Mouse (Mus musculus): Measurements from ENCODE around the gene Ahcy. TPM values are rescaled to one million over a fixed set of nuclear protein-coding genes. Genes with fewer than 3 reads are reported as not detected.

Gene Ahcy
- polyA plus RNA-seq, 1 experiment from 2014 or later: 80.8 TPM

DNA sequence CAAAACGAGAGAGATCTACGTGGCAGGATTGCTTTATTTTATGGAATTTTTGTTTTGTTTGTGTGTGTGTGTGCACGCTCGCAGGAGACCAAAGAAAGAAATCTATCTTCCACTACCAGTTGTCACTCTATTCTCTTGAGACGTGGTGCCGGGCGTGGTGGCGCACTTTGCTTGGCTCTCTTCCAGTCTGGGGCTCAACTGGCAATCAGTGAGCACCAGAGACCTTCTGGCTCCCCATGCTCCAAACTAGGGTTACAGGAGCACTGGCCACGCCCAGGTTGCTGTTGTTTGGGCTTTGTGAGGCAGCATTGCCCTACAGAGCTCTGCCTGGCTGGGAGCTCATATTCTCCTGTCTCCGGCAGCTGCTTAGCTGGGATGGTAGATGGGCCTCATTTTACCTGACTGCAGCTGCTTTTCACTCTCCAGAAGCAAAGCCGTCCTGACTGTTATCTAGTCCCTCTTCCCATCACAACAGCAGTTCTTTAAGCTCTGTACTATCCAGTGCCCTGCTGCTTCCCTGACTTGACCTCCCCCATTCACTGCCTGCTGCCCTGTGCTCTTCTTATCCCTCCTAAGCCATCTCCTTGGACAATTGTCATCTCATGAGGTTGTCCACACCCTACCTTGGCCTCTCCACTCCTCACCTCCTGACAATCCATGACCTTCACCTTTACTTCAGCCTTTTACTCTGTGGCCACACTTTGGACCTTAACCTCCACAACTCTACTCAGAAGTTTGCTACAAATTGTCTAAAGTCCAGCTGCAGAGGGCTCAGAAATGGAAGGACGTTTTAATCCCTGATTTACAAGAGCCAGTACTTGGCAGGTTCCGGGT lies 16.8 kb upstream of the Ahcy start:
- ATAC-seq (ENCODE audit: insufficient number of reproducible peaks, insufficient read depth, low FRiP score, low TSS enrichment, low read depth): no peak
- no peak overlapping the region for H3K27ac ChIP-seq
- peak overlapping the region; percentile 33; the same call in 1 of the 2 replicates for H3K9ac ChIP-seq
- H3K4me1 ChIP-seq: 0 out of 2 replicates have a peak, but pooled peaks cover 4% of the 10 kb centered on the region
- 56% methylated on average over 13 of the region's 13 CpGs for WGBS
- no peaks in the 10 kb centered on the region for H3K27me3 ChIP-seq
- no peaks in the 10 kb centered on the region for H3K9me3 ChIP-seq
- H3K4me3 ChIP-seq: no peak overlapping the region
- H3K4me2 ChIP-seq: no peak overlapping the region
- H3K36me3 ChIP-seq: no peaks in the 10 kb centered on the region

DNA sequence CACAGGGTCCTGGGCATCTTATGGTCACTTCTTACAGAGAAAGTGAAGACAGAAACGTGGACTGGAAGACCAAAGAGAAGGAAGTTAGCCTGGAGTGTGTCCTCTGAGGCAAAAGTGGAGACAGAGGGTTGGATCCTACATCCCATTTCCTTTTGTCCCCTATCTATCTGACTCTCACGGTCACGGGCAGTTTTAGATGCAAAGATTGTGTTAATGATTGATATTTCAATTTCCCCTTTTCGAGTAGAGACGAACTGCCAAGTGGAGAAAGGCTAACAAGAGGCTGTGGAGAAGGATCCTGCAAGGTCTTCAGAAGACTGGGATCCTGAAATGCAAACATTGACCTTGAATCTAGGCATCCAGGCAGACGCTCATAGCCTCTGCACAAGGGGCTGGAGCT lies 14.0 kb upstream of the Ahcy start:
- H3K9ac ChIP-seq: no peak overlapping the region
- no peak for ATAC-seq (ENCODE audit: insufficient number of reproducible peaks, insufficient read depth, low FRiP score, low TSS enrichment, low read depth)
- 0 out of 2 replicates have a peak, but pooled peaks cover 4% of the 10 kb centered on the region for H3K4me1 ChIP-seq
- no peak overlapping the region for H3K4me2 ChIP-seq
- H3K27me3 ChIP-seq: no peaks in the 10 kb centered on the region
- 83% methylated on average over 6 of the region's 6 CpGs for WGBS
- no peak overlapping the region for H3K27ac ChIP-seq
- H3K4me3 ChIP-seq: no peak overlapping the region
- H3K36me3 ChIP-seq: no peaks in the 10 kb centered on the region
- no peaks in the 10 kb centered on the region for H3K9me3 ChIP-seq

DNA sequence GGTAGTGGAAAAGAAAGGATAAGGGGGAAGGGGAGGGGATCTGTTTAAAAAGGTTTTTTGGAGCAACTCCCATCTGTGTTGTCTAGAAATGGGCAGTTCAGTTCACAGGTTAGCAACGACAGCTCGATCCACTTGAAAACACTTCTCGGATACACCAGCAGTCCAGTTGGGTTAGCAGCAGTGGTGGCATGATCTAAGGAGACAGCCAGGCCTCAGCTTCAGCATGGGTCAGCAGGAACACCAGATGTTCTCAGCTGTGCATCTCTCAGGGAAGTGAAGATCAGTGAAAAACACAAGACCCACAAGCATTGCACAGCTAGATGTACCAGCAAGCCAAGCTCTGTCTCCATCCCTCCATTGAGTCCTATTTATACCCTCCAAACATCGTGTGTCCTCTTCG lies 12.0 kb upstream of the Ahcy start:
- Histone ChIP-seq H3K27me3 (no peaks in the 10 kb centered on the region), H3K9ac (no peak overlapping the region)
- 85% methylated on average over 5 of the region's 5 CpGs for WGBS

DNA sequence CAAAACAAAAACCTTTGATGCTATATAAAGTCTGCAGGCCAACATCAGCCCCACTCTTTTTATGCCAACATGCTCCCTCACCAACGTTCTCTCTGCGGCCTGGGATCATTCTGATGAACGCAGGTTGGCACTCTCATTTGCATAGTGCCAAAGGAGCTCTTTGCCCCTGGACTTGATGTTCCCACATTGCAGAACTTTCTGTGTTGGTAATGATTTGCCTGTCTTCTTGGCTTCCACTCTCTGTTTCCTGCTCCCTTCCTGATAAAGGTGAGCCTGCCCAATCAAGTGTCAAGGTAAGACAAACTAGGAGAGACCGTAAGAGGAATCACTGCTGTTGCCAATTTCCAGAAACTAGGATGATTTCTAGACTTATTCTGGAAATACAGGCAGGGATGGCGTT lies 10.2 kb upstream of the Ahcy start:
- no peak overlapping the region for H3K4me2 ChIP-seq
- no peak overlapping the region for H3K4me3 ChIP-seq
- no peak for ATAC-seq (ENCODE audit: insufficient number of reproducible peaks, insufficient read depth, low FRiP score, low TSS enrichment, low read depth)
- no peaks in the 10 kb centered on the region for H3K27me3 ChIP-seq
- no peaks in the 10 kb centered on the region for H3K4me1 ChIP-seq
- H3K9me3 ChIP-seq: no peaks in the 10 kb centered on the region
- 91% methylated on average over 5 of the region's 5 CpGs for WGBS
- no peak overlapping the region for H3K9ac ChIP-seq
- no peaks in the 10 kb centered on the region for H3K36me3 ChIP-seq
- H3K27ac ChIP-seq: no peak overlapping the region

More for the DNA sequence above, 12.0 kb upstream of the Ahcy start:
- no peaks in the 10 kb centered on the region for H3K36me3 ChIP-seq
- H3K9me3 ChIP-seq: no peaks in the 10 kb centered on the region
- H3K4me3 ChIP-seq: no peak overlapping the region
- no peak for ATAC-seq (ENCODE audit: insufficient number of reproducible peaks, insufficient read depth, low FRiP score, low TSS enrichment, low read depth)
- H3K4me2 ChIP-seq: no peak overlapping the region
- H3K4me1 ChIP-seq: 0 out of 2 replicates have a peak, but pooled peaks cover 4% of the 10 kb centered on the region
- no peak overlapping the region for H3K27ac ChIP-seq

DNA sequence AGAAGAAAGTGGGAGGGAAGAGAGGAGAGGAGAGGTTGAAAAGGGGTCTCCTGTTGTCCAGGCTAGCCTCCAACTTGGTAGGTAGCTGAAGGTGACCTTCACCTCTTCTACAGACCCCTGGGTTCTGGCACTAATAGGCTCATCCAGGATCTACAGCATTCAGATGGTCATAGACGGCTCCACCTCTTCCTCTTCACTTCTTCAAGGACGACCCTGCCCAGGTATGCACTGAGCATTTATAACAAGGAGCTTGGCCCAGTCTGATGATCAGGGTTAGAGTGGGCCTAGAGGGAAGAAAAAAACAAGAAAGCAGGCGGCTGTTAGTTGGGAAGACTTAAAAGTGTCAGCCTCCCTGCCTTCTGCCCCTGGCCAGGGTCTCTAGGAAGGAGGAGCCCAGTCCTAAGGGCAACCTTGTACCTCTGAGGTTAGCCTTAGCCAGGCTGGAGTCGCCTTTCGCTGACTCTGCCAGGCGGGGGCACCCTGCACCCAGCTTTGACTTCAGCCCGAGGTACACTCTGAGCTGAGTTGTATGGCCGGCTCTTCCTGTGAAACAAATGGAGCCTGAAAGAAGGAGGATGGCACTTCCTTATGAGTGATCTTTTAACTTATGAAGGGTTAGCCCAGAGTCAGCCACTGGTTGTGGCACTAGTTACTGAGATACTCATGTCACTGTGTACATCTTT lies 8.0 kb upstream of the Ahcy start:
- Histone ChIP-seq H3K9me3 (no peaks in the 10 kb centered on the region), H3K4me2 (no peak overlapping the region), H3K4me3 (no peak overlapping the region), H3K4me1 (no peaks in the 10 kb centered on the region; the same call in 1 of the 2 replicates), H3K27ac (no peak overlapping the region), H3K27me3 (no peaks in the 10 kb centered on the region), H3K36me3 (no peaks in the 10 kb centered on the region), H3K9ac (no peak overlapping the region)
- 0 out of 2 replicates have a peak, but pooled peaks have one; percentile 37 for ATAC-seq (ENCODE audit: insufficient number of reproducible peaks, insufficient read depth, low FRiP score, low TSS enrichment, low read depth)
- 18% methylated on average over 8 of the region's 8 CpGs for WGBS

DNA sequence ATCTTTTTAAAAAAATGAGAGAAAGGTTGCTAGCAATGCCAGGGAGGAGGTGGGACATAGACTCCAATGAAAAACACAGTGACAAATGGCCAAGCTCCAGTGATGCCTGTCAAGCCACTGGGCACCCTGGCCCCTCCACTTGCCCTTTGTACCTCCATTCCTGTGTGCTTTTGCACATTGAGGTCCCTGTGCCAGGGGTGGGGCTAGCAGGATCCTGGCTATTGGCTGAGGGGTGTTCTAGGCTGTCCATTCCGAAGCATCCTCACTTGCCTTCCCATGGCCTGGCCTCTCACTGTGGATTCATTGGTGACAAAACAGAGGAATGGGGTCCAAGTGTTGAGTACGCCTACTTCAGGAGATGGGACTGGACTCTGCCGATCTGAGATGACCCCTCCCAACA lies 6.8 kb upstream of the Ahcy start:
- 84% methylated on average over 3 of the region's 3 CpGs for WGBS
- no peaks in the 10 kb centered on the region for H3K36me3 ChIP-seq
- H3K27me3 ChIP-seq: no peaks in the 10 kb centered on the region
- no peak overlapping the region for H3K27ac ChIP-seq
- no peak for ATAC-seq (ENCODE audit: insufficient number of reproducible peaks, insufficient read depth, low FRiP score, low TSS enrichment, low read depth)
- no peak overlapping the region for H3K4me3 ChIP-seq
- H3K4me2 ChIP-seq: no peak overlapping the region
- H3K9me3 ChIP-seq: no peaks in the 10 kb centered on the region
- no peak overlapping the region for H3K9ac ChIP-seq
- H3K4me1 ChIP-seq: no peaks in the 10 kb centered on the region; the same call in 1 of the 2 replicates

DNA sequence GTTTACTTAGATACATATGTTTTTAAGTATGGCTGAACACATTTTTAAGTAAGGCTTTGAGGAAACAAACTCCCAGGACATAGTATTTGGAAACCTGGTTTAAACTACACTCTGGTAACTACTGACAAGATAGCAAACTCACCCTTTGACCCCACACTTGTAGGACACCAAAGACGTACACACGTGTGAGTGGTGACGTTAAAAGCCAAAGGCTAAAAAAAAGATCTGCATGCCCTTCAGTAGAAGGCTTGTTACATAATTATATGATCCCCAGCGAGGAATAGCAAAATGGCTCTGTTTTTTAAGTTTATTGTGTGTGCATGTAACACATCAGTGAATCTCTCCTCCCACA lies 5.9 kb upstream of the Ahcy start:
- no peak for ATAC-seq (ENCODE audit: insufficient number of reproducible peaks, insufficient read depth, low FRiP score, low TSS enrichment, low read depth)
- no peaks in the 10 kb centered on the region for H3K9me3 ChIP-seq
- H3K4me2 ChIP-seq: no peak overlapping the region
- no peak overlapping the region for H3K9ac ChIP-seq
- H3K27ac ChIP-seq: no peak overlapping the region
- no peaks in the 10 kb centered on the region for H3K27me3 ChIP-seq
- H3K4me3 ChIP-seq: no peak overlapping the region
- WGBS: 59% methylated on average over 4 of the region's 4 CpGs
- no peaks in the 10 kb centered on the region for H3K36me3 ChIP-seq
- peaks cover 3% of the 10 kb centered on the region for H3K4me1 ChIP-seq

DNA sequence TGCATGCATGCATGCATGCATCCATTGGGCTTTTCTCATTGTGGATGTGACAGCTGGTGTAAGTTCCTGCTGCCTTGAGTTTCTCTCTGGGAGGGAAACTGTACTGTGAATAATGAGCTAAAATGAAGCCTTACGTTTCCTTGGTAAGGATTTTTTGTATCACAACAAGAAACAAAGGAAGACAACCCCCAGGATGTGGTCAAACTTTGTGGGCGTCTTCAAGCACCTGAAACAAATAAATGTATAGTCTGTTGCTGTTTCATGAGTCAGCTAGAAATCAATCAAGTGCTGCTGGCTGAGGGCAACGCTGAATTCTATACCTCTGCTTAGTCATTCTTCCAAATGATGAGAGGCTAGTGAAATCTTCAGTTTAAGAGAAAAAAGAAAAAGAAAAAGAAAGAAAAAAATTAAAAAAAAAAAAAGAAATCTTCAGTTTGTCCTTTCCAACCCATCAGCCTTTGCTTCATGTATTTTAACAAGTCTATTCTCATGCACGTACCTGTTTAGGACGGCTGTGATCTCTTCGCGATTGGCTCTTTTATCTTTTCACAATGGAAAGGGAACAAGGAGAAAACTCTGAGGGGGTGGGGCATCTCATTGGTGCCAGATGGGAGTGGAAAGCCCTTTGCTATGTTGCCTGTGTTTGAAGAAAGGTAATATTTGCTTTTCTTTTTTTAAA lies 5.3 kb upstream of the Ahcy start:
- ATAC-seq (ENCODE audit: insufficient number of reproducible peaks, insufficient read depth, low FRiP score, low TSS enrichment, low read depth): no peak
- Histone ChIP-seq H3K27me3 (no peaks in the 10 kb centered on the region), H3K4me3 (no peak overlapping the region), H3K4me1 (peaks cover 8% of the 10 kb centered on the region), H3K4me2 (no peak overlapping the region), H3K36me3 (no peaks in the 10 kb centered on the region), H3K9ac (no peak overlapping the region), H3K9me3 (no peaks in the 10 kb centered on the region), H3K27ac (no peak overlapping the region)
- 27% methylated on average over 7 of the region's 7 CpGs for WGBS

DNA sequence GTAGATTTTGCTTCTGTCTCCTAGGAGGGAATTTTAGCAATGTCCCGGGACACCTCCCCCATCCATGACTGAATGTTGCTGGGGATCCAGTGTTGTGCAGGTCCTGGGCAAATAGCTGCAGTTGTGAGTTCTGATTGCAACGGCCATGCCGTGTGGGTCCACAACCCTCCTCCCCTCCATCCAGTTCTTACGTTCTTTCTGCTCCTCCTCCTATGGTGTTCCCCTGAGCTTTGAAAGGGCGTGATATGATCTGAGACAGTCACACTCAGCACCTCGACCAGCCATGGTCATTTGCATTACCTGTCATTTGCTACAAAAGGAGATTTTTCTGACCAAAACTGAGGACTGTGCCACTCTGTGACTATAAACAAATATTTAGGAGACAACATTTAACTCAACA lies 1.4 kb upstream of the Ahcy start:
- 85% methylated on average over 6 of the region's 6 CpGs for WGBS
- Histone ChIP-seq H3K27me3 (no peaks in the 10 kb centered on the region), H3K4me2 (no peak overlapping the region; the same call in 1 of the 2 replicates), H3K36me3 (no peaks in the 10 kb centered on the region), H3K27ac (no peak overlapping the region), H3K9me3 (no peaks in the 10 kb centered on the region), H3K9ac (no peak overlapping the region), H3K4me3 (no peak overlapping the region), H3K4me1 (peaks cover 23% of the 10 kb centered on the region)
- ATAC-seq (ENCODE audit: insufficient number of reproducible peaks, insufficient read depth, low FRiP score, low TSS enrichment, low read depth): no peak

DNA sequence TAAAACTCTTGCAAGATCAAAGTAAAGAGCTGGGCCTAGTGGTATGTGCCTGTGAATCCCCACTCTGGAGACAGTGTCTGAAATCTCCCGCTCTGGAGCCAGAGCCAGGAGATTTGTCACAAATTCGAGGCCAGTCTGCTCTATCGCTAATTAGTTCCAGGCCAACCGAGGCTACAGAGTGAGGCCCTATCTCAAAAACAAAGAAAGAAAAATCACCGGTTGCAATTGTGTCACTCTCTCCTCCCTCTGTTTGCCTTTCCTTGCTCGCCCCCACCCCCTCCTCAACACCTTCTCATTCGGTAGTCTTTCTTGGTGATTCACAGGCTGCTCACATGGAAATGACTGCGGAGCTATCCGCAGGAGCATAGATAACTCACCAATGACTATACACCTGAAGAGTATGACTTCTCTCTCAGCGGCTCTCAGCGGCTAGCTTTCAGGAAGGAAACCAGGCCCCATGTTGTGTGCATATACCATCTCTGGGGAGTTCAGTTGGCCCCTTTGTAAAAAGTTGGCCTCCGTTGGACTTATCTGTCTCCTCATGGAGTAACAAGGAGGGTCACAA lies 551 bp upstream of the Ahcy start:
- Histone ChIP-seq H3K4me1 (peaks cover 26% of the 10 kb centered on the region), H3K9me3 (no peaks in the 10 kb centered on the region), H3K27me3 (no peaks in the 10 kb centered on the region), H3K27ac (peak overlapping the region; percentile 86), H3K36me3 (no peaks in the 10 kb centered on the region), H3K4me2 (peak overlapping the region; percentile 74), H3K4me3 (peak overlapping the region; percentile 75), H3K9ac (peak overlapping the region; percentile 90)
- no peak; the same call in 1 of the 2 replicates for ATAC-seq (ENCODE audit: insufficient number of reproducible peaks, insufficient read depth, low FRiP score, low TSS enrichment, low read depth)
- 19% methylated on average over 12 of the region's 12 CpGs for WGBS

DNA sequence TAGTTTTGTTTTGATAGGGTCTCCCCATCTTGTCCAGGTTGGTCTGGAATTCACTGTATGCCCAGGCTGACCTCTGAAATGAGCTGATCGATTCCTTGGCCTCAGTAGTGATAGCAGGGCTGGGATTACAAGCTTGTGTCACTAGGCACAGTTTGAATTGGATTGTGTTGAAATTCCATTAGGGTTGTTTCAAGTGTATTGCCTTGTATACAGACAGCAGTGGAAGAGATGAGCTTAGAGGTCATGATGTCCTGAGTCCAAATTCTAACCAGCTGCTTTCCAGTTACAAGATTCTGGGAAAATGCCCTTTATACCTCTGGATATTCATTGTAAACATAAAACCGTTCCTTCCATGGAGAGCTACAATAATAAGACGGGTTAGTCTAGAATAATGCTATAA lies 950 bp downstream of the Ahcy start:
- no peak for ATAC-seq (ENCODE audit: insufficient number of reproducible peaks, insufficient read depth, low FRiP score, low TSS enrichment, low read depth)
- H3K9ac ChIP-seq: peak overlapping the region; percentile 90
- H3K36me3 ChIP-seq: peaks cover 5% of the 10 kb centered on the region
- H3K27ac ChIP-seq: peak overlapping the region; percentile 86; the same call in 1 of the 2 replicates
- 24% methylated on average over 3 of the region's 3 CpGs for WGBS
- H3K27me3 ChIP-seq: no peaks in the 10 kb centered on the region
- peak overlapping the region; percentile 74 for H3K4me2 ChIP-seq
- peaks cover 26% of the 10 kb centered on the region for H3K4me1 ChIP-seq
- no peaks in the 10 kb centered on the region for H3K9me3 ChIP-seq
- H3K4me3 ChIP-seq: peak overlapping the region; percentile 75
